Mouse (Mus musculus) ES-Bruce4 (cell line): ENCODE measurements around the gene Olfr68.
"Not testable (repeated sequence)": the region's sequence is repeated elsewhere in the genome, so short reads cannot be mapped to it uniquely, and the experiment has no call there.

ENCODE experiments used
- EP300 ChIP-seq: IDR thresholded peaks from 2 replicates; pipeline ENCODE4 v1.6.1; 2011; ENCODE audit warnings: low read depth, low read length; ENCODE audit not compliant: insufficient read depth
- POLR2A ChIP-seq: IDR thresholded peaks from one replicate; pipeline ENCODE4 v1.8.1; 2011; ENCODE audit warnings: low read length; ENCODE audit not compliant: insufficient read depth

- TF ChIP-seq POLR2A, EP300: not testable (repeated sequence)
Observed at GRCm38 (mm10) chr7:103762212-103762611, 17.3 kb downstream of the Olfr68 start.
